Mouse (Mus musculus) neural tube, embryonic 13.5 days (tissue): ENCODE measurements around the gene Hnf1a. TPM values are rescaled to one million over a fixed set of nuclear protein-coding genes. Genes with fewer than 3 reads are reported as not detected.
"Not testable (repeated sequence)": the region's sequence is repeated elsewhere in the genome, so short reads cannot be mapped to it uniquely, and the experiment has no call there.

Experiments
- ATAC-seq: fragments of 200-750 bp; cut with Nextera tagmentation; 2 replicates; pipeline ENCODE4 v1.8.0; 2017; ENCODE audit warnings: low read depth, mild to moderate bottlenecking, moderate TSS enrichment, moderate library complexity
- H3K27ac ChIP-seq: fragments of 300-500 bp; sonication (generic); replicated peaks from 2 replicates; pipeline ENCODE4 v1.5.1; 2015; ENCODE audit warnings: moderate library complexity, mild to moderate bottlenecking, inconsistent platforms
- H3K27me3 ChIP-seq: fragments of 300-500 bp; sonication (generic); 2 replicates; pipeline ENCODE4 v1.6.1; 2015; ENCODE audit warnings: mild to moderate bottlenecking, inconsistent platforms
- H3K36me3 ChIP-seq: fragments of 300-500 bp; sonication (generic); 2 replicates; pipeline ENCODE4 v1.6.1; 2015; ENCODE audit warnings: mild to moderate bottlenecking, inconsistent platforms
- H3K4me1 ChIP-seq: fragments of 300-500 bp; sonication (generic); replicated peaks from 2 replicates; pipeline ENCODE4 v1.6.1; 2015; ENCODE audit warnings: inconsistent platforms
- H3K4me2 ChIP-seq: fragments of 300-500 bp; sonication (generic); 2 replicates; pipeline ENCODE4 v1.6.1; 2015; ENCODE audit warnings: inconsistent platforms, mild to moderate bottlenecking, moderate library complexity
- H3K4me3 ChIP-seq: fragments of 300-500 bp; sonication (generic); 2 replicates; pipeline ENCODE4 v1.5.1; 2015; ENCODE audit warnings: mild to moderate bottlenecking, inconsistent platforms
- H3K9ac ChIP-seq: fragments of 300-500 bp; sonication (generic); 2 replicates; pipeline ENCODE4 v1.6.1; 2015; ENCODE audit warnings: moderate library complexity, mild to moderate bottlenecking, inconsistent platforms
- H3K9me3 ChIP-seq: fragments of 300-500 bp; sonication (generic); 2 replicates; pipeline ENCODE4 v1.6.1; 2016; ENCODE audit warnings: inconsistent platforms
- WGBS: fragments of 180-500 bp; shearing (Covaris S2); methylation state at CpG from one replicate; pipeline ENCODE4 v1.1.7; 2015; 5-methylcytosine and 5-hydroxymethylcytosine counted together
- polyA plus RNA-seq: library from polyadenylated mRNA; unstranded; fragments of >200 nt; fragmentation: Nextera tagmentation; extraction: Ambion mirVana; gene quantifications from 2 replicates; pipeline ENCODE4 v1.2.1, GENCODE M21; 2015

Gene Hnf1a
- polyA plus RNA-seq, 1 experiment from 2014 or later, result 0.10 TPM

DNA sequence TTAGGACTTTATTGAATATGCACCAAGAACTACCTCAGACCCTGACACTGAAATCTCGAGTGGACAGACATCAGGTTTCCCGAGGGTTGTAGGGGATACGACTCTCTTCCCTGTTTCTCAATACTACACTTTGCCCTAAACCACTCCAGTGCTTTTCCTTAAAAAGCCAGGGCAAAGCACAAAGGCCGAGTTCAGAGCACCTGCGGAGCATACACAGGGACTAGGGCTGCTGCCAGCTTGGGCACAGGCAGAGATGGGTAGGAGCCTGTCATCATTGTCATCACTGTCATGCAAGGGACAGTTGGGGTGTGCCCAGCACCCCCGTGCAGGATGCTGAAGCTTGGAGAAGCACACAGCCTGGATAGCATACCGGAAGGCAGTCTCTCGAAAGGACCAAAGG, 37.7 kb downstream of the Hnf1a start:
- Histone ChIP-seq H3K9ac (no peak overlapping the region), H3K27ac (no peak overlapping the region), H3K36me3 (no peaks in the 10 kb centered on the region), H3K4me3 (no peak overlapping the region), H3K27me3 (no peaks in the 10 kb centered on the region), H3K9me3 (peaks cover 3% of the 10 kb centered on the region; the same call in 1 of the 2 replicates), H3K4me2 (no peak overlapping the region), H3K4me1 (peaks cover 7% of the 10 kb centered on the region)
- 84% methylated on average over 8 of the region's 8 CpGs for WGBS
- ATAC-seq, result no peak

DNA sequence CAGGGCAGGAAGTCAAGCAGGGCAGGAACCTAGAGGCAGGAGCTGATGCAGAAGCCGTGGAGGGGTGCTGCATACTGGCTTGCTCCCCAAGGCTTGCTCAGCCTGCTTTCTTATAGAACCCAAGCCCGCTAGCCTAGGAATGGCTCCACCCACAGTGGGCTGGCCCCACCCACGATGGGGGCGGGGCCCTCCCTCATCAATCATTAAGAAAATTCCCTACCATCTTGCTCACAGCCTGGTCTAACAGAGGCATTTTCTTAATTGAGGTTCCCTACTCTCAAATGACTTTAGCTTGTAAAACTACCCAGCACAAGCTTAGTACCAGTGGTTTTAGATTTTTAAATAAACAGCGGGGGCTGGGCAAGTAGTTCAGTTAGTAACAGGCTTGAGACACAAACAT, 39.3 kb downstream of the Hnf1a start:
- H3K9me3 ChIP-seq, result peaks cover 3% of the 10 kb centered on the region; the same call in 1 of the 2 replicates
- H3K4me3 ChIP-seq, result no peak overlapping the region
- H3K4me1 ChIP-seq, result peaks cover 7% of the 10 kb centered on the region
- no peak overlapping the region for H3K4me2 ChIP-seq
- no peak overlapping the region for H3K27ac ChIP-seq
- no peak for ATAC-seq
- H3K36me3 ChIP-seq, result no peaks in the 10 kb centered on the region
- no peak overlapping the region for H3K9ac ChIP-seq
- WGBS, result 62% methylated on average over 5 of the region's 5 CpGs
- no peaks in the 10 kb centered on the region for H3K27me3 ChIP-seq

DNA sequence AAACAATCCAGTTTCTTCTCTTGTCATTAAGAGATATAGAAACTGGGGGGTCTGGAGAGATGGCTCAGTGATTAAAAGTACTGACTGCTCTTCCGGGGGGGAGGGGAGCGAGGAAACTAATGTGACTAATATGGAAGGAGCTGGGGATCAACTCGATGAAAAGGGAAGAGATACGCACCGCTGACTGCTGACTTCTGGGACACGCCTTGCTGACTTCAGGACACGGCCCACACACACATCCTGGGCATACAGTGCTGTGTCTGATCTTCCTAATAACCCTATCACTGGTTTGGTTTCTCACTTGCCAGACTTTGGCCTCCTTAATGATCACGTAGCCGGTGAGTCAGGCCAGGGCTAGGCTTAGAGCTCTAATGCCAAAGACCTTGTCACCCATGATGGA, 44.1 kb downstream of the Hnf1a start:
- no peak overlapping the region for H3K4me3 ChIP-seq
- H3K4me2 ChIP-seq, result no peak overlapping the region
- no peak for ATAC-seq
- no peak overlapping the region for H3K27ac ChIP-seq
- no peaks in the 10 kb centered on the region for H3K27me3 ChIP-seq
- H3K9me3 ChIP-seq, result peaks cover 3% of the 10 kb centered on the region; the same call in 1 of the 2 replicates
- no peaks in the 10 kb centered on the region for H3K36me3 ChIP-seq
- 83% methylated on average over 9 of the region's 9 CpGs for WGBS
- no peak overlapping the region for H3K9ac ChIP-seq
- peaks cover 12% of the 10 kb centered on the region; the same call in 1 of the 2 replicates for H3K4me1 ChIP-seq

- Histone ChIP-seq H3K4me3 (no peak overlapping the region), H3K4me2 (no peak overlapping the region), H3K9me3 (no peaks in the 10 kb centered on the region), H3K27ac (no peak overlapping the region), H3K4me1 (peaks cover 12% of the 10 kb centered on the region; the same call in 1 of the 2 replicates), H3K36me3 (no peaks in the 10 kb centered on the region), H3K27me3 (no peaks in the 10 kb centered on the region), H3K9ac (no peak overlapping the region)
- 63% methylated on average over 1 of the region's 1 CpGs for WGBS
- ATAC-seq, result no peak
These were observed 44.7 kb downstream of the Hnf1a start for GRCm38 (mm10) chr5:114926153-114926684.

GRCm38 (mm10) chr5:114922998-114923473, 47.9 kb downstream of the Hnf1a start, which contains the start of gene Oasl1:
Gene Oasl1, plus strand, starts transcription at chr5:114923240.
- 0 out of 2 replicates have a peak within 1 kb of the TSS, but pooled peaks have one; percentile 3 for H3K4me3 ChIP-seq
- peaks cover 12% of the 10 kb centered on the region; the same call in 1 of the 2 replicates for H3K4me1 ChIP-seq
- H3K27me3 ChIP-seq, result no peaks in the 10 kb centered on the region
- 43% methylated on average over 15 of the region's 15 CpGs for WGBS
- no peak within 1 kb of the TSS for H3K27ac ChIP-seq
- no peak within 1 kb of the TSS for H3K9ac ChIP-seq
- peak within 1 kb of the TSS; percentile 41 for H3K4me2 ChIP-seq
- no peaks in the 10 kb centered on the region for H3K36me3 ChIP-seq
- no peaks in the 10 kb centered on the region for H3K9me3 ChIP-seq
- ATAC-seq, result no peak

GRCm38 (mm10) chr5:114922366-114922731, 48.5 kb downstream of the Hnf1a start:
- no peak overlapping the region for H3K9ac ChIP-seq
- H3K4me1 ChIP-seq, result peaks cover 12% of the 10 kb centered on the region; the same call in 1 of the 2 replicates
- no peak overlapping the region for H3K4me3 ChIP-seq
- H3K27ac ChIP-seq, result no peak overlapping the region
- no peak overlapping the region for H3K4me2 ChIP-seq
- no peaks in the 10 kb centered on the region for H3K36me3 ChIP-seq
- no peaks in the 10 kb centered on the region for H3K9me3 ChIP-seq
- no peaks in the 10 kb centered on the region for H3K27me3 ChIP-seq
- WGBS, result 66% methylated on average over 10 of the region's 10 CpGs
- ATAC-seq, result no peak

DNA sequence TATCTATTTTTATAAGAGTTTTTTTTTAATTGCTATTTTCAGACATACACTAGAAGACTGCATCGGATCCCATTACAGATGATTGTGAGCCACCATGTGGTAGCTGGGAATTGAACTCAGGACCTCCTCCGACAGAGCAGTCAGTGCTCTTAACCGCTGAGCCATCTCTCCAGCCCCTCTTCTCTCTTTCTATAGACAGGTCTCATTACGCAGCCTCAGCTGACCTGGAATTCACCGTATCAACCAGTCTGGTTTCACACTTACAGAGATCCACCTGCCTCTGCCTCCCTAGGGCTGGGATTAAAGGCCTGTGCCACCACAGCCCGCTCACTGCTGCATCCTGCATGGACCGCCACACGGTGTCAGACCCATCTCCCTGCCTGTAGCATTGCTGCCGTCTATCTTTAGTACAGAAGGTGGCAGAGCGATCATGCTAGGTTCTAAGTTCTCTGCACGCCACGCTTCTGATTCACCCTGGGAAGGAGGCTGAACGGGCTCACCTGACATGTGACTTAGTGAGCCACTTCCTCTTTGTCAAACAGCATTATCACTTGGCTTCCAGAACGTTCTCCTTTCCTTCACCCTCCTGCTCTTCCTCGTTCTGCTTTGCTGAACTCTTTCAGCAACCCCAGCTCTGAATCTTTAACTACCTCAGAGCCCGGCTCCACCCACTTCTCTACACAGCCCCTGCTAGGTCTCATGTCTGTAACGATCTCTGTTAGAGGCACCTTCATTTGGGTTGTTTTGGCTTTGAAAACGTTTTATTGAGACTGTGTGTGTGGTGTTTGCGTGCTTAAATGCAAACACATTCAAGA, 49.1 kb downstream of the Hnf1a start:
- Histone ChIP-seq H3K4me2 (no peak overlapping the region), H3K36me3 (no peaks in the 10 kb centered on the region), H3K27me3 (no peaks in the 10 kb centered on the region), H3K27ac (no peak overlapping the region), H3K4me1 (peaks cover 12% of the 10 kb centered on the region; the same call in 1 of the 2 replicates), H3K9ac (no peak overlapping the region), H3K9me3 (no peaks in the 10 kb centered on the region), H3K4me3 (no peak overlapping the region)
- WGBS, result 81% methylated on average over 19 of the region's 19 CpGs
- no peak for ATAC-seq

DNA sequence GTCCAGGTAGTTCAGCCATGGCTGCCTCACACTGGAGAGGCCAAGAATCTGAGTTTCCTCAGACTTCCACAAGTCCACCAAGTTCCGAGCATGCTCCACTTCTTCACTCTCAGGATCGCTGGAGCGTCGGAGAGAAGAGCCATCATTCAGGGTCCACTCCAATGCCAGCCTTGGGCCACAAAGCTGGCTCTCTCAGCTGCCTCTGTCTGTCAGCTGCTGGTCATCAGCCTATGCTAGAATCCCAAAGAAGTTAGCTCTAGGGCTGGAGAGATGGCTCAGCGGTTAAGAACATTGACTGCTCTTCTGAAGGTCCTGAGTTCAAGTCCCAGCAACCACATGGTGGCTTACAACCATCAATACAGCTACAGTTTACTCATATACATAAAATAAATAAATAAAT, 53.5 kb downstream of the Hnf1a start:
- H3K27me3 ChIP-seq, H3K36me3 ChIP-seq, H3K9me3 ChIP-seq, H3K4me3 ChIP-seq, ATAC-seq, H3K4me1 ChIP-seq, H3K9ac ChIP-seq, H3K4me2 ChIP-seq, H3K27ac ChIP-seq: not testable (repeated sequence)
- WGBS, result 93% methylated on average over 5 of the region's 5 CpGs

- WGBS, result 81% methylated on average over 4 of the region's 4 CpGs
- H3K4me1 ChIP-seq, result no peaks in the 10 kb centered on the region
- H3K27me3 ChIP-seq, result no peaks in the 10 kb centered on the region
- H3K36me3 ChIP-seq, result no peaks in the 10 kb centered on the region
- H3K27ac ChIP-seq, result no peak overlapping the region
- H3K9me3 ChIP-seq, result no peaks in the 10 kb centered on the region
- ATAC-seq, result no peak
- no peak overlapping the region for H3K4me2 ChIP-seq
- no peak overlapping the region for H3K4me3 ChIP-seq
- H3K9ac ChIP-seq, result no peak overlapping the region
These were observed 54.1 kb downstream of the Hnf1a start for GRCm38 (mm10) chr5:114916777-114917176.

- WGBS, result 83% methylated on average over 5 of the region's 5 CpGs
- ATAC-seq, result no peak
- H3K9me3 ChIP-seq, result no peaks in the 10 kb centered on the region
These were observed 55.0 kb downstream of the Hnf1a start for GRCm38 (mm10) chr5:114915854-114916253.

DNA sequence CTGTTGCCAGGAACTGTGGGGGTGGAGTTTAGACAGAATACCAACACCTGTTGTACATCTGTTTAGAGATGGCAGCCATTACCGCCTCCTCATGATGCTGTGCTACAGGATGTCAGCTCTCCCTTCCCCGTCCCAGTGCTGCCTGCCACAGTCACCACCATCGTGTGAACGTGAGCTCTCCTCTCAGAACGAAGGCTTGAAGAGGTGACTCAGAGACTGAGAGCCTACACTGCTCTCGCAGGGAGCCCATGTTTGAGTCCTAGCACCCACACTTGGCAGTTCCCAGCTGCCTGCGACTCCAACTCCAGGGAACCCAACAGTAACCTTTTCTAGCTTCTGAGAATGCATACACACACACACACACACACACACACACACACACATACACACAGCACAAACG, 56.0 kb downstream of the Hnf1a start:
- H3K9me3 ChIP-seq, result no peaks in the 10 kb centered on the region
- no peak overlapping the region for H3K4me3 ChIP-seq
- H3K4me2 ChIP-seq, result no peak overlapping the region
- no peaks in the 10 kb centered on the region for H3K36me3 ChIP-seq
- WGBS, result 83% methylated on average over 8 of the region's 8 CpGs
- ATAC-seq, result no peak
- no peaks in the 10 kb centered on the region for H3K27me3 ChIP-seq
- H3K27ac ChIP-seq, result no peak overlapping the region
- no peaks in the 10 kb centered on the region for H3K4me1 ChIP-seq
- H3K9ac ChIP-seq, result no peak overlapping the region

More at GRCm38 (mm10) chr5:114915854-114916253, 55.0 kb downstream of the Hnf1a start:
- Histone ChIP-seq H3K27me3 (no peaks in the 10 kb centered on the region), H3K4me1 (no peaks in the 10 kb centered on the region), H3K9ac (no peak overlapping the region), H3K4me2 (no peak overlapping the region), H3K4me3 (no peak overlapping the region), H3K36me3 (no peaks in the 10 kb centered on the region), H3K27ac (no peak overlapping the region)

GRCm38 (mm10) chr5:114913686-114914085, 57.2 kb downstream of the Hnf1a start:
- no peaks in the 10 kb centered on the region for H3K36me3 ChIP-seq
- H3K9ac ChIP-seq, result no peak overlapping the region
- ATAC-seq, result no peak
- H3K4me2 ChIP-seq, result no peak overlapping the region
- H3K4me3 ChIP-seq, result no peak overlapping the region
- 74% methylated on average over 4 of the region's 4 CpGs for WGBS
- H3K27me3 ChIP-seq, result no peaks in the 10 kb centered on the region
- no peak overlapping the region for H3K27ac ChIP-seq
- H3K4me1 ChIP-seq, result no peaks in the 10 kb centered on the region
- H3K9me3 ChIP-seq, result no peaks in the 10 kb centered on the region
